Mouse (Mus musculus): ENCODE measurements around the gene Prkn. TPM values are rescaled to one million over a fixed set of nuclear protein-coding genes. Genes with fewer than 3 reads are reported as not detected.

Prkn gene
- polyA plus RNA-seq, 1 experiment = 5.7 TPM

- no peak for DNase-seq (ENCODE audit: low read depth)
- no peak for TF ChIP-seq POLR2A (IDR thresholded peaks at IDR 0.05; ENCODE audit: borderline replicate concordance, extremely low read depth, insufficient read depth, insufficient read length, poor library complexity, severe bottlenecking)
- TF ChIP-seq CTCF (IDR thresholded peaks at IDR 0.05; ENCODE audit: borderline replicate concordance, extremely low read depth, insufficient read depth, insufficient read length) = no peak
Measured at GRCm38 (mm10) chr17:11413688-11414087, 573.5 kb downstream of the Prkn start.

GRCm38 (mm10) chr17:11414288-11414687 is 574.1 kb downstream of the Prkn start:
- TF ChIP-seq CTCF (IDR thresholded peaks at IDR 0.05; ENCODE audit: borderline replicate concordance, extremely low read depth, insufficient read depth, insufficient read length) (no peak), POLR2A (IDR thresholded peaks at IDR 0.05; ENCODE audit: borderline replicate concordance, extremely low read depth, insufficient read depth, insufficient read length, poor library complexity, severe bottlenecking) (no peak)
- no peak for DNase-seq (ENCODE audit: low read depth)

GRCm38 (mm10) chr17:11417150-11417549 is 577.0 kb downstream of the Prkn start:
- TF ChIP-seq POLR2A (IDR thresholded peaks at IDR 0.05; ENCODE audit: borderline replicate concordance, extremely low read depth, insufficient read depth, insufficient read length, poor library complexity, severe bottlenecking) = no peak
- TF ChIP-seq CTCF (IDR thresholded peaks at IDR 0.05; ENCODE audit: borderline replicate concordance, extremely low read depth, insufficient read depth, insufficient read length) = no peak
- no peak for DNase-seq (ENCODE audit: low read depth)

- TF ChIP-seq CTCF (IDR thresholded peaks at IDR 0.05; ENCODE audit: borderline replicate concordance, extremely low read depth, insufficient read depth, insufficient read length) (no peak), POLR2A (IDR thresholded peaks at IDR 0.05; ENCODE audit: borderline replicate concordance, extremely low read depth, insufficient read depth, insufficient read length, poor library complexity, severe bottlenecking) (no peak)
- no peak for DNase-seq (ENCODE audit: low read depth)
Measured at GRCm38 (mm10) chr17:11419484-11419883, 579.3 kb downstream of the Prkn start.

- DNase-seq (ENCODE audit: low read depth) = no peak
- TF ChIP-seq POLR2A (IDR thresholded peaks at IDR 0.05; ENCODE audit: borderline replicate concordance, extremely low read depth, insufficient read depth, insufficient read length, poor library complexity, severe bottlenecking) (no peak), CTCF (IDR thresholded peaks at IDR 0.05; ENCODE audit: borderline replicate concordance, extremely low read depth, insufficient read depth, insufficient read length) (no peak)
Measured at GRCm38 (mm10) chr17:11420839-11421238, 580.7 kb downstream of the Prkn start.

- no peak for DNase-seq (ENCODE audit: low read depth)
Measured at GRCm38 (mm10) chr17:11421264-11421940, 581.2 kb downstream of the Prkn start.

GRCm38 (mm10) chr17:11431323-11431722 is 591.1 kb downstream of the Prkn start:
- TF ChIP-seq CTCF (IDR thresholded peaks at IDR 0.05; ENCODE audit: borderline replicate concordance, extremely low read depth, insufficient read depth, insufficient read length) (no peak), POLR2A (IDR thresholded peaks at IDR 0.05; ENCODE audit: borderline replicate concordance, extremely low read depth, insufficient read depth, insufficient read length, poor library complexity, severe bottlenecking) (no peak)
- no peak for DNase-seq (ENCODE audit: low read depth)

More at GRCm38 (mm10) chr17:11421264-11421940, 581.2 kb downstream of the Prkn start:
- no peak for TF ChIP-seq POLR2A (IDR thresholded peaks at IDR 0.05; ENCODE audit: borderline replicate concordance, extremely low read depth, insufficient read depth, insufficient read length, poor library complexity, severe bottlenecking)
- no peak for TF ChIP-seq CTCF (IDR thresholded peaks at IDR 0.05; ENCODE audit: borderline replicate concordance, extremely low read depth, insufficient read depth, insufficient read length)

- TF ChIP-seq POLR2A (IDR thresholded peaks at IDR 0.05; ENCODE audit: borderline replicate concordance, extremely low read depth, insufficient read depth, insufficient read length, poor library complexity, severe bottlenecking) (no peak), CTCF (IDR thresholded peaks at IDR 0.05; ENCODE audit: borderline replicate concordance, extremely low read depth, insufficient read depth, insufficient read length) (no peak)
Measured at GRCm38 (mm10) chr17:11432593-11432992, 592.4 kb downstream of the Prkn start.

GRCm38 (mm10) chr17:11462721-11463120 is 622.5 kb downstream of the Prkn start:
- no peak for TF ChIP-seq CTCF (IDR thresholded peaks at IDR 0.05; ENCODE audit: borderline replicate concordance, extremely low read depth, insufficient read depth, insufficient read length)
- no peak for TF ChIP-seq POLR2A (IDR thresholded peaks at IDR 0.05; ENCODE audit: borderline replicate concordance, extremely low read depth, insufficient read depth, insufficient read length, poor library complexity, severe bottlenecking)
- DNase-seq (ENCODE audit: low read depth) = no peak

More at GRCm38 (mm10) chr17:11432593-11432992, 592.4 kb downstream of the Prkn start:
- no peak for DNase-seq (ENCODE audit: low read depth)

- TF ChIP-seq CTCF (IDR thresholded peaks at IDR 0.05; ENCODE audit: borderline replicate concordance, extremely low read depth, insufficient read depth, insufficient read length) = no peak
- TF ChIP-seq POLR2A (IDR thresholded peaks at IDR 0.05; ENCODE audit: borderline replicate concordance, extremely low read depth, insufficient read depth, insufficient read length, poor library complexity, severe bottlenecking) = no peak
- DNase-seq (ENCODE audit: low read depth) = no peak
Measured at GRCm38 (mm10) chr17:11466095-11466494, 625.9 kb downstream of the Prkn start.

- TF ChIP-seq POLR2A (IDR thresholded peaks at IDR 0.05; ENCODE audit: borderline replicate concordance, extremely low read depth, insufficient read depth, insufficient read length, poor library complexity, severe bottlenecking) (no peak), CTCF (IDR thresholded peaks at IDR 0.05; ENCODE audit: borderline replicate concordance, extremely low read depth, insufficient read depth, insufficient read length) (no peak)
- DNase-seq (ENCODE audit: low read depth) = no peak
Measured at GRCm38 (mm10) chr17:11468624-11469023, 628.4 kb downstream of the Prkn start.

- DNase-seq (ENCODE audit: low read depth) = no peak
- no peak for TF ChIP-seq POLR2A (IDR thresholded peaks at IDR 0.05; ENCODE audit: borderline replicate concordance, extremely low read depth, insufficient read depth, insufficient read length, poor library complexity, severe bottlenecking)
Measured at GRCm38 (mm10) chr17:11483032-11483431, 642.8 kb downstream of the Prkn start.
